Mouse (Mus musculus) liver, adult 2 months (tissue): ENCODE measurements around the gene Myh6.

ENCODE experiments used
- CTCF ChIP-seq: fragments of 200-500 bp; IDR thresholded peaks from 2 replicates; pipeline ENCODE4 v1.5.1; 2011; ENCODE audit warnings: low read depth, low read length, control low read depth
- POLR2A ChIP-seq: fragments of 200-500 bp; IDR thresholded peaks from 2 replicates; pipeline ENCODE4 v1.6.1; 2011; ENCODE audit warnings: low read length, control low read depth; ENCODE audit not compliant: insufficient read depth; ENCODE audit errors: extremely low read depth

- no peak for TF ChIP-seq POLR2A
- no peak for TF ChIP-seq CTCF
These were observed 1.7 kb downstream of the Myh6 start for GRCm38 (mm10) chr14:54965044-54965443.
